Mouse (Mus musculus): ENCODE data around the gene Ciao1.
A peak's percentile ranks its signal among the peaks of the same experiment; 100 is the strongest.
"Not testable (repeated sequence)": the region's sequence is repeated elsewhere in the genome, so short reads cannot be mapped to it uniquely, and the experiment has no call there.

Gene Ciao1

DNA sequence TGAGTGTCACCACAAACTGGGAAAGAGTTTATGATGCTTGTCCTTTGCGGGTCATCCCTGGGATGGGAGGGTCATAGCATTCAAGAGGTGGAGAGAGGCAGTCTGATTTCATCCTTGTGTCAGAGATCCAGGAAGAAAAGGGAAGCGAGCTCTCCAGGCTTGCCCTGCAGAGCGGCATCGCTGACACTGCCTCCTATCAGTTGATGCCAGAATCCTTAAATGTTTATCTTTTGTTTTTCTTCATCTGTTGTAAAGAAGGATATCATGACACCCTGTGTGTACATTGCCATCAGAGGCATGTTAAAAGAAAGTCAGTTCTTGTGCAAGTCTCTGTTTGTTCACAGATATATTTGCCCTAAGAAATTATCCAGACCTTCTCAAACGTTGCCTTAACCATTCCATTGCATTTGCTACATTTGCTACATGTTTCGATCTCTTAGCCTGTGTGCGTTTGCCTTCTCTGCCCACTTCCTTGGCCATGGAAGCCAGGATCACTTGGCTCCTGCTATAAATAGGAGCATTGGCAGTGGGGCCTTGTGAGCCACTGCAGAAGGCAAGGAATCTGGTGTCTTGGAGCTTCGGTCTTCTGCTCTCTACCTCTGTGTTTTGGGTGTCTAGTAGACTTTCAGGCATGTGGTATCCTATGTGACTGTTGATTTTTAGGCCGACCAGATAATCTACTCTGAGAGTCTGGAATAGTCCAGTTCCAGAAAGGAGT, 2.8 kb upstream of the Ciao1 start:
- DNase-seq (ENCODE audit: low read depth), result no peak

DNA sequence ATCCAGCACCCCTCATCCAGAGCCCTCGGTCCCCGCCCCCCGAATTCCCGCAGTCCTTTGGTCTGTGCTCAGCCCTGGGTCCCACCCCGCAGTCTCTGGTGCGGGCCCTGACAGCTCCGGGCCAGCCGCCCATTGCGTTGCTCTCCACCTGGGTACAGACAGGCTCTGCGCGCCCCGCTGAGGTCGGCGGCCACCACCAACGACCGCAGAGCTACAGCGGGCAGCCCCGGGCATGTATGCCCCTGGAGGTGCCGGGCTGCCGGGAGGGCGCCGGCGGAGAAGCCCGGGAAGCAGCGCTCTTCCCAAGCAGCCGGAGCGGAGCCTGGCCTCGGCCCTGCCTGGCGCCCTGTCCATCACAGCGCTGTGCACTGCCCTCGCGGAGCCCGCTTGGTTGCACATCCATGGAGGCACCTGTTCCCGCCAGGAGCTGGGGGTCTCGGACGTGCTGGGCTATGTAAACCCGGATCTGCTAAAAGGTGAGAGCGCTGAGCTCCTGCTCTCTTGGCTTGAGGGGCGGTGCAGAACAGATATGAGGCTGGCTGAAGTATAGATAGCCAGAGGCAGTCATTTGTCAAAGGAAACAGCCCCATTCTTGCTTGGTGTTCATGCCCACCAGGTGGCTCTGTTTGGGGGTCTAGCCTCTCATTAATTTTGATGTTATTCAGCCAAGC, 853 bp upstream of the Ciao1 start:
- DNase-seq (ENCODE audit: low read depth), result peak; percentile 46

DNA sequence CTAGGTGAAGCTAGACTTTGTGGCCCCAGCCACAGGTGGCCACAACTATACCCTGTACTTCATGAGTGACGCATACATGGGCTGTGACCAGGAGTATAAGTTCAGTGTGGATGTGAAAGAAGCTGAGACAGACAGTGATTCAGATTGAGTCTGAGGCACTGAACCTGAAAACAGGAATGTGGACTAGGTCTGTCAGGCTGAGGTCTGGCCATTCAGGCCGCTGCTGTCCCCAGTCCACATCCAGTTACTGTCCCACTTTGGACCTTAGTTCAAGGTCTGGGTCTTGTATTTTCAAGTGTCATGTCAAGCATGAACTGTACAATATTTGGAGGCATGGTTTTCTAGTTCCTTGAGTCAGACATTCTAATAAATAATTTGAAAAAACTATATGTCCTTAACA, 7.6 kb downstream of the Ciao1 start:
- no peak for DNase-seq (ENCODE audit: low read depth)

DNA sequence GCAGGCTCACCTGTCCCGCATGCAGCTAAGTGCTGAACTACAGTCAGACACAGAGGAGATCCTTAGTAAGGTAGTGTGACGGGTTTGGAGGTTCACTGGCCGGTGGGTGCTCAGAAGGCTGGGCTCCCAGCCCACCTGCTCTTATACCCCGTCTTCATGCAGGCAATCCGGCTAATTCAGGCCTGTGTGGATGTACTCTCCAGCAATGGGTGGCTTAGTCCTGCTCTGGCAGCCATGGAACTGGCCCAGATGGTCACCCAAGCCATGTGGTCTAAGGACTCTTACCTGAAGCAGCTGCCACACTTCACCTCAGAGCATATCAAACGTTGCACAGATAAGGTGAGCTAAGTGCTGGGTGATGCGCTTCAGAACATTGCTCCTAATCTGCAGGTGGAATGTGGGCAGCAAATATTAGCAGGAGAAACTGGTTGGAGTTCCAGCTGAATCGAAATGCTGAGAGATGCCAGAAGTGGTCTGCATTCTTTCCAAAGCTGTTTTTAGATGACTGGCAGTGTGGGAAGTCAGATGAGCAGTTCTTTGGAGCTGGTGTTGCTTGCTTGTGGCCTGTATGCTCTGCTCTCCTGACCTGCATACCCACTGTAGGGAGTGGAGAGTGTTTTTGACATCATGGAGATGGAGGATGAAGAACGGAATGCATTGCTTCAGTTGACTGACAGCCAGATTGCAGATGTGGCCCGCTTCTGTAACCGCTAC, 9.6 kb downstream of the Ciao1 start:
- DNase-seq (ENCODE audit: low read depth), result no peak

DNA sequence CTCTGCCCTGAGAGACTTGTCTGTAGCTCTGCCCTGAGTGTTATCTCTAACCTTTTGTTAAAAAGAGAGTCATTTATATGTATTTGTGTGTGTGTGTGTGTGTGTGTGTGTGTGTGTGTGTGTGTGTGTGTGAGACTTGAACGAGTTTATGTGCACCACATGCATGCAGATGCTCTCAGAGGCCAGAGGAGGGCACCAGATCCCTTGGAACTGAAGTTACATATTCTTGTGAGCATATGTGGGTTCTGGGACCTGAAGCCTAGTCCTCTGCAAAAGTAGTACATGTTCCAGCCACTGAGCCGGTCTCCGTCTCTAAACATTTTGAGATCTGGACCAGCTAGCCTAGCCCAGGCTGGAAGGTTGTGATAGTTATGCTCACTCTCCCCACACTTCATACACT, 22.4 kb downstream of the Ciao1 start:
- DNase-seq (ENCODE audit: low read depth), result peak; percentile 18

DNA sequence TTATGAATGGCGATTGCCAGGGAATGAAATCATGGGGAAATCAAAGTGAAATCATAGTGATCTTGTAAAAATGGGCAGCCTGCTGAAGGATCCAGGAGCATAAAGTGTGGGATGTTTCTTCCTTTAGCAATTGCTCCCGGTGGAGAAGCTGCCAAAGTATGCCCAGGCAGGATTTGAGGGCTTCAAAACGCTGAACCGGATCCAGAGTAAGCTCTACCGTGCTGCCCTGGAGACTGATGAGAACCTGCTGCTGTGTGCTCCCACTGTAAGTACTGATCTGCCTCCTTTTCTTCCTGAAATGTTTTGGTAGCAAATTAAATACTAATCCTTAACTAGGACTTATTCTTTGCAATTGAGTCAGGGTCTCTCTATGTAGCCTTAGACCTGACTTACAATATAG, 29.9 kb downstream of the Ciao1 start:
- DNase-seq (ENCODE audit: low read depth), result no peak

DNA sequence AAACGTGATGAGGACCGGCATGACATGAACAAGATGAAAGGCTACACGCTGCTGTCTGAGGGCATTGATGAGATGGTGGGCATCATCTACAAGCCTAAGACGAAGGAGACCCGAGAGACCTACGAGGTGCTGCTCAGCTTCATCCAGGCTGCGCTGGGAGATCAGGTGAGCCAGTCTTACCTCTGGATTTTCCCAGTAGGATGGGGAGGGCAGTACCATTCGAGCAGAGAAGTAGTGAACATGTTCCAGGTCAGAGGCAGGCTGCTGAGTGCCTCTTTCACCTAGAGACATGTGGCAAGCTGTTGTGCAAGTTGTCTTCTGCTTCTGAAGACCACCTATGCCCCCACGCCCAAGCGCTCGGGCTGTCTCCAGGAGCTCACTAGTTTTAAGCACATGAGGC, 36.9 kb downstream of the Ciao1 start:
- DNase-seq (ENCODE audit: low read depth), result no peak

DNA sequence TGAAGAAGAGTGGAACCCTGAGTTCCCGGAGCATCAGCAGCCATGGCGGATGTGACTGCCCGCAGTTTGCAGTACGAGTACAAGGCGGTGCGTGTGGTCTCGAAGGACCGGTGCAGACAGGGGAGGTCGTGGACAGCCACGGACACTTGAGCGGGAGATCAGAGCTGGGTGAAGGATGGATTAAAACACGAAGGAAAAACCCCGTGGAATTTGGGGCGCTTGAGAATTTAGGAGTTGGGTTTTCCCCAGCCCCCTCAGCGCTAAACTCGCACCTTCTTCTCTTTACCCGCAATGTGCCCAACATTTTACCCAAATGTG, 39.2 kb downstream of the Ciao1 start:
- no peak for DNase-seq (ENCODE audit: low read depth)

DNA sequence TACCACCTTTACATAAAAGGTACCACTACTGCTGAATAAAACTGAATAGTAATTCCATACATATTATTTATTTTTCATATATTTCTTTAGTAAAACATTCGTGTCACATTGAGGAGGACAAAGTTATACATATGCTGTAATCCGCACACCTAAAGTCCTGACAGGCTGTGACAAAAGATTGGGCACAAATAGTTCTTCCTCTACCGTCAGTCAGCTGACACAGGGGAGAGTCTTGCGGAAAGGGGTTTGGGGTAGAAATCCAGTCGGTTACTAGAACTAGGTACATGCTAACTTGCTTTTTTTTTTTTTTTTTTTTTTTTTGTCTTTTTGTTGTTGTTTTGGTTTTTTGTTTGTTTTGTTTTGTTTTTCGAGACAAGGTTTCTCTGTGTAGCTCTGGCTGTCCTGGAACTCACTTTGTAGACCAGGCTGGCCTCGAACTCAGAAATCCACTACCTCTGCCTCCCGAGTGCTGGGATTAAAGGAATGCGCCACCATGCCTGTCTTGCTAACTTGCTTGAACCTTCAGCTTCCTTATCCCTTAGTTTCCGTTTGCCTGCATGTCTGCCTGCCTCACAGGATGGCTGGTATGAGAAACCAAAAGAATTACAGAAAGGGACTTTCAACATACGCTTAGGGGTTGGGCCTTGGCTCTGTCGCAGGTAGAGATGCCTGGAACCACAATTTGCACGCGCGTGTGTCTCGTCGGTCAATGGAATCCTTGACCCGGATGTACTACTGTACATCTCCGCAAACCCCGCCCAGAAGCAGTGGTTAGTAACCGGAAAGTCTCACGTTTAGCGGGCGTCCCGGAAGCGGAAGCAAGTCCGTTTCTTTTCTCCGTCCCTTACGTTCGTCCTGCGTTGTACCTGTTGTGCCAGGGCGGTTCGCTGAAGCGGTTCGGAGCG, 39.8 kb downstream of the Ciao1 start, which contains the start of the genes 1810024B03Rik and Snrnp200:
Gene 1810024B03Rik, minus strand, starts transcription at position 734 of the 905 bp plus-strand sequence.
Gene Snrnp200, plus strand, starts transcription at position 840 of the 905 bp plus-strand sequence.
- peak; percentile 99 for DNase-seq (ENCODE audit: low read depth)

DNA sequence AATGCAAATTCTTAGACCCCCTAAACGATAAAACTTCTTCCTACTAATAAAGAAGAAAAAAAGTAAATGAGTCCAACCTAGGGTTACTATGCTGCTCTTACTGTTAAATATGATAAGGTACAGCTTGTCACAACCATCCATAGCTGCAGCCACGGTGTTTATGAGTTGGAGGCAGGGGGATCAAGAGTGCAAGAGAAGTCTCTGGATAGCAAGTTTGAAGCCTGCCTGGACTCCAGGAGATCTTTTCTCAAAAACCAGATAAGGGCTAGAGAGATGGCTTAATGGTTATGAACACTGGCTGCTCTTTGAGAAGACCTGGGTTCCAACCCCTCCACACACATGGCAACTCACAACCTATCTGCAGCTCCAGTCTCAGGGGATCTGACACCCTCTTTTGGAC, 40.7 kb downstream of the Ciao1 start:
- no peak for DNase-seq (ENCODE audit: low read depth)

DNA sequence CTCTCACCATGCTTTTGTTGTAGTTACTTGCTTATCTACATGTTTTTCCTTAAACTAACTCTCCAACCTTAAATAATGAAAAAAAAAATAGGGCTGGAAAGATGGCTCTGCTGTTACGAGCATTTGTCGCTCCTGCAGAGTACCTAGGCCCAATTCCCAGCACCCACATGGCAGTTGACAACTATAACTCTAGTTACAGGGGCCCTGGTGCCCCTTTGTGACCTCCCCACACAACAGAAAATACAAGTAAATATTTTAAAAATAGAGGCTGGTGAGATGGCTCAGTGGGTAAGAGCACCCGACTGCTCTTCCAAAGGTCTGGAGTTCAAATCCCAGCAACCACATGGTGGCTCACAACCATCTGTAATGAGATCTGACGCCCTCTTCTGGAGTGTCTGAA, 41.7 kb downstream of the Ciao1 start:
- DNase-seq (ENCODE audit: low read depth), result not testable (repeated sequence)

DNA sequence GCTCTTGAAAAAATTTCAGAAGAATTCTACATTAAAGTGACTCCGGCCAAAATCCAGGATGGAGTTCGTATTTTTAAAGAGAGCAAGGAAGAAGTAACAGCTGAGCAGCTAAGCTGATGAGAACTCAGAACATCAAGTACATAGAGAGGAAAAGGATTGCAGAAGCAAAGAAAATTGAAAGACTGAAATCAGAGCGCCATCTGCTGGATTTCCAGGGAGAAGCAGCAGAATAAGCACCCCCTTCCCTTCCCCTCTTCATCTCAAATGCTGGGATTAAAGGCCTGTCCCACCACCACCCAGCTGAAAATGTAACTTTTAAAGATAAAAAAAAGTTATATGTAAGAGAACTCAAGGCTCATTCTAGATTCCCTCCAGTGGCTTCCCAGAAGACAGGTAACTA, 42.7 kb downstream of the Ciao1 start:
- peak; percentile 87 for DNase-seq (ENCODE audit: low read depth)
